Mouse (Mus musculus) testis, adult 2 months (tissue): Measurements from ENCODE around the gene Gm20671.

Source experiments
- CTCF ChIP-seq: fragments of 200-500 bp; IDR thresholded peaks from 2 replicates; pipeline ENCODE4 v1.5.1; 2012; ENCODE audit warnings: low read depth, mild to moderate bottlenecking, inconsistent platforms, low read length, moderate library complexity; ENCODE audit not compliant: control insufficient read depth, insufficient read depth, insufficient replicate concordance
- POLR2A ChIP-seq: fragments of 200-500 bp; IDR thresholded peaks from 2 replicates; pipeline ENCODE4 v1.6.1; 2012; ENCODE audit warnings: low read depth, mild to moderate bottlenecking, inconsistent platforms, low read length, moderate library complexity; ENCODE audit not compliant: control insufficient read depth

DNA sequence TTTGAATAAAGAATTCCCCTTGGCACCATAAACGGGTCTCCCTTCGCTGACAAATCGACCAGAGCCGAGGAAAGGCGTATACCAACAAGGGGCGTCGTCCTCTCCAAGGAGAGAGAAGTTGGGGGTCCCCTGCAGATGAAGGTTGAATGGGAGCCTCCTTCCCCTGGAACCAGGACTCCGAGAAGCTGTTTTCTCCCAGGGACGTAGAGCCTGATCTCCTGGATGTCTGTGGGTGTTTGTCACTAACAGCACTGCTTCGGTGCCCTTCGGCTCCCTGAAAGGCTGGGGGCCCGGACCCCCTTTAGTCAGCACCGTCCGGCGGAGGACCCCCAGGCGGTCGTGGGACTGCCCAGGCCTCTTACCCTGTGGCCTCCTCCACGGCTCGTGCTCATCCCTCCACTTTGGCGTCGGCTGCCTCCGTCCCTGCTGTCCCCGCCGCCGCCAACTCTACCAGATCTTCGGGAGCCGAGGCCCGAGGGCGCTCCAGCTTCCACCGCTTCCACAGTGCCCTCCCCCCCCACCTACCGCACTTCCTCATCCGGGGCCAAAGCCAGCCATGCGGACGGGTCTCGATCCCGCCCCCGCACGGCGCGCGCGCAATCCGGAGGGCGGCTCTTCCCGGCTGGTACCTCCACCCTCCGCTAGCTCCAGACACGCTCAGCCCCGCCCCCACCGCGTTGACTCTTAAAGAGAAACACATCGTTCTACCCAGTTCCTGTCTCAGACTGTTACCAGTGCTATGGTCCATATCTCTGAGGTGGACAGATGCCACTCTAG, 27.0 kb upstream of the Gm20671 start, which contains the start of gene Prr14l:
- no peak for TF ChIP-seq CTCF
- peak; percentile 93 for TF ChIP-seq POLR2A
